Mouse (Mus musculus) hindbrain, embryonic 14.5 days (tissue): ENCODE measurements around the gene Pbx3. TPM values are rescaled to one million over a fixed set of nuclear protein-coding genes. Genes with fewer than 3 reads are reported as not detected.
A peak's percentile ranks its signal among the peaks of the same experiment; 100 is the strongest.

Source experiments
- ATAC-seq: fragments of 200-750 bp; cut with Nextera tagmentation; 2 replicates; pipeline ENCODE4 v1.8.0; 2017; ENCODE audit warnings: moderate number of reproducible peaks, mild to moderate bottlenecking, moderate TSS enrichment, moderate library complexity; ENCODE audit not compliant: low FRiP score
- DNase-seq: peaks from one replicate; pipeline ENCODE4 v3.0.0-alpha.2; 2015; ENCODE audit warnings: low spot score
- H3K27ac ChIP-seq: fragments of 300-500 bp; sonication (generic); 2 replicates; pipeline ENCODE4 v1.5.1; 2014; ENCODE audit warnings: mild to moderate bottlenecking, moderate library complexity
- H3K27me3 ChIP-seq: fragments of 300-500 bp; sonication (generic); 2 replicates; pipeline ENCODE4 v1.6.1; 2014; ENCODE audit warnings: mild to moderate bottlenecking, low read length, mixed read lengths; ENCODE audit not compliant: control insufficient read depth, insufficient read depth
- H3K36me3 ChIP-seq: fragments of 300-500 bp; sonication (generic); replicated peaks from 2 replicates; pipeline ENCODE4 v1.6.1; 2014; ENCODE audit not compliant: control insufficient read depth, insufficient read depth
- H3K4me1 ChIP-seq: fragments of 300-500 bp; sonication (generic); replicated peaks from 2 replicates; pipeline ENCODE4 v1.6.1; 2014; ENCODE audit warnings: antibody characterized with exemption, low read length, mixed read lengths; ENCODE audit not compliant: control insufficient read depth, insufficient read depth
- H3K4me2 ChIP-seq: fragments of 300-500 bp; sonication (generic); replicated peaks from 2 replicates; pipeline ENCODE4 v1.6.1; 2014; ENCODE audit warnings: mild to moderate bottlenecking, moderate library complexity
- H3K4me3 ChIP-seq: fragments of 300-500 bp; sonication (generic); replicated peaks from 2 replicates; pipeline ENCODE4 v1.5.1; 2014; ENCODE audit warnings: mild to moderate bottlenecking, low read length
- H3K9ac ChIP-seq: fragments of 300-500 bp; sonication (generic); 2 replicates; pipeline ENCODE4 v1.6.1; 2014
- H3K9me3 ChIP-seq: fragments of 300-500 bp; sonication (generic); 2 replicates; pipeline ENCODE4 v1.6.1; 2016; ENCODE audit warnings: low read length; ENCODE audit not compliant: control insufficient read depth
- WGBS: fragments of 180-500 bp; shearing (Covaris S2); extraction: QIAGEN DNeasy Blood & Tissue Kit; methylation state at CpG from one replicate; pipeline ENCODE4 v1.1.7; 2014; 5-methylcytosine and 5-hydroxymethylcytosine counted together
- polyA plus RNA-seq: library from polyadenylated mRNA; unstranded; fragments of >200 nt; fragmentation: Nextera tagmentation; extraction: Ambion mirVana; gene quantifications from 2 replicates; pipeline ENCODE4 v1.2.1, GENCODE M21; 2014

Pbx3 gene
- polyA plus RNA-seq, 1 experiment from 2014 or later: 156 TPM

GRCm38 (mm10) chr2:34179299-34179698 lies 193.6 kb downstream of the Pbx3 start:
- Histone ChIP-seq H3K4me1 (peaks cover 39% of the 10 kb centered on the region), H3K36me3 (peaks cover 11% of the 10 kb centered on the region), H3K27ac (0 out of 2 replicates have a peak overlapping the region, but pooled peaks have one; percentile 7), H3K27me3 (no peaks in the 10 kb centered on the region), H3K4me3 (no peak overlapping the region), H3K9ac (no peak overlapping the region), H3K9me3 (no peaks in the 10 kb centered on the region), H3K4me2 (no peak overlapping the region)
- ATAC-seq: no peak
- WGBS: 64% methylated on average over 1 of the region's 1 CpGs
- no peak for DNase-seq

- no peak overlapping the region for H3K9ac ChIP-seq
- H3K36me3 ChIP-seq: peaks cover 11% of the 10 kb centered on the region
- ATAC-seq: no peak
- H3K9me3 ChIP-seq: no peaks in the 10 kb centered on the region
- H3K27me3 ChIP-seq: no peaks in the 10 kb centered on the region
- no peak overlapping the region for H3K4me3 ChIP-seq
- H3K4me1 ChIP-seq: peaks cover 40% of the 10 kb centered on the region
- H3K4me2 ChIP-seq: no peak overlapping the region
- H3K27ac ChIP-seq: peak overlapping the region; percentile 39; the same call in 1 of the 2 replicates
- no peak for DNase-seq
Measured at GRCm38 (mm10) chr2:34178653-34179052, 194.3 kb downstream of the Pbx3 start.

- no peak for ATAC-seq
Measured at GRCm38 (mm10) chr2:34170424-34170823, 202.5 kb downstream of the Pbx3 start.

GRCm38 (mm10) chr2:34169626-34170025 lies 203.3 kb downstream of the Pbx3 start:
- Histone ChIP-seq H3K36me3 (peaks cover 34% of the 10 kb centered on the region), H3K4me1 (peaks cover 5% of the 10 kb centered on the region; the same call in 1 of the 2 replicates), H3K4me3 (no peak overlapping the region), H3K9ac (no peak overlapping the region), H3K27ac (no peak overlapping the region), H3K27me3 (no peaks in the 10 kb centered on the region), H3K9me3 (no peaks in the 10 kb centered on the region), H3K4me2 (no peak overlapping the region)
- no peak for ATAC-seq
- WGBS: 94% methylated on average over 2 of the region's 2 CpGs
- DNase-seq: no peak

More at GRCm38 (mm10) chr2:34170424-34170823, 202.5 kb downstream of the Pbx3 start:
- H3K4me2 ChIP-seq: no peak overlapping the region
- H3K27me3 ChIP-seq: no peaks in the 10 kb centered on the region
- WGBS: 82% methylated on average over 2 of the region's 2 CpGs
- H3K9me3 ChIP-seq: no peaks in the 10 kb centered on the region
- H3K9ac ChIP-seq: no peak overlapping the region
- H3K4me3 ChIP-seq: no peak overlapping the region
- H3K27ac ChIP-seq: no peak overlapping the region
- H3K4me1 ChIP-seq: peaks cover 10% of the 10 kb centered on the region
- H3K36me3 ChIP-seq: peaks cover 36% of the 10 kb centered on the region
- no peak for DNase-seq

GRCm38 (mm10) chr2:34168191-34168590 lies 204.8 kb downstream of the Pbx3 start:
- Histone ChIP-seq H3K9me3 (no peaks in the 10 kb centered on the region), H3K4me3 (no peak overlapping the region), H3K9ac (no peak overlapping the region), H3K4me1 (no peaks in the 10 kb centered on the region; the same call in 1 of the 2 replicates), H3K4me2 (no peak overlapping the region), H3K36me3 (peaks cover 31% of the 10 kb centered on the region), H3K27ac (0 out of 2 replicates have a peak overlapping the region, but pooled peaks have one; percentile 3), H3K27me3 (no peaks in the 10 kb centered on the region)
- 73% methylated on average over 3 of the region's 3 CpGs for WGBS
- ATAC-seq (no peak), DNase-seq (no peak)

GRCm38 (mm10) chr2:34162484-34162883 lies 210.5 kb downstream of the Pbx3 start:
- WGBS: 83% methylated on average over 3 of the region's 3 CpGs
- no peak overlapping the region for H3K27ac ChIP-seq
- ATAC-seq (no peak), DNase-seq (no peak)
- H3K9ac ChIP-seq: no peak overlapping the region
- H3K4me1 ChIP-seq: no peaks in the 10 kb centered on the region; the same call in 1 of the 2 replicates
- no peak overlapping the region for H3K4me2 ChIP-seq
- no peaks in the 10 kb centered on the region for H3K9me3 ChIP-seq
- H3K27me3 ChIP-seq: no peaks in the 10 kb centered on the region
- no peaks in the 10 kb centered on the region for H3K36me3 ChIP-seq
- no peak overlapping the region for H3K4me3 ChIP-seq

- no peaks in the 10 kb centered on the region for H3K9me3 ChIP-seq
- no peak overlapping the region for H3K27ac ChIP-seq
- ATAC-seq: no peak
- WGBS: 84% methylated on average over 3 of the region's 3 CpGs
- no peaks in the 10 kb centered on the region for H3K27me3 ChIP-seq
- no peaks in the 10 kb centered on the region for H3K36me3 ChIP-seq
- no peak overlapping the region for H3K4me2 ChIP-seq
- no peak overlapping the region for H3K9ac ChIP-seq
- no peak overlapping the region for H3K4me3 ChIP-seq
- DNase-seq: no peak
- H3K4me1 ChIP-seq: no peaks in the 10 kb centered on the region
Measured at GRCm38 (mm10) chr2:34157746-34158145, 215.2 kb downstream of the Pbx3 start.

- Histone ChIP-seq H3K9ac (no peak overlapping the region), H3K9me3 (no peaks in the 10 kb centered on the region), H3K4me2 (no peak overlapping the region), H3K4me3 (no peak overlapping the region), H3K27me3 (no peaks in the 10 kb centered on the region), H3K36me3 (no peaks in the 10 kb centered on the region), H3K4me1 (no peaks in the 10 kb centered on the region), H3K27ac (no peak overlapping the region)
- DNase-seq (no peak), ATAC-seq (no peak)
- 66% methylated on average over 5 of the region's 5 CpGs for WGBS
Measured at GRCm38 (mm10) chr2:34154833-34155232, 218.1 kb downstream of the Pbx3 start.

GRCm38 (mm10) chr2:34153336-34153735 lies 219.6 kb downstream of the Pbx3 start:
- DNase-seq (no peak), ATAC-seq (no peak)
- Histone ChIP-seq H3K4me2 (no peak overlapping the region), H3K27me3 (no peaks in the 10 kb centered on the region), H3K4me3 (no peak overlapping the region), H3K27ac (no peak overlapping the region), H3K9me3 (no peaks in the 10 kb centered on the region), H3K36me3 (no peaks in the 10 kb centered on the region), H3K4me1 (no peaks in the 10 kb centered on the region), H3K9ac (no peak overlapping the region)
- WGBS: 68% methylated on average over 6 of the region's 6 CpGs

- Histone ChIP-seq H3K9me3 (no peaks in the 10 kb centered on the region), H3K4me3 (no peak overlapping the region), H3K4me1 (no peaks in the 10 kb centered on the region), H3K36me3 (no peaks in the 10 kb centered on the region), H3K4me2 (no peak overlapping the region), H3K27me3 (no peaks in the 10 kb centered on the region), H3K9ac (no peak overlapping the region), H3K27ac (no peak overlapping the region)
- DNase-seq: no peak
- 88% methylated on average over 4 of the region's 4 CpGs for WGBS
- ATAC-seq: no peak
Measured at GRCm38 (mm10) chr2:34150560-34150959, 222.4 kb downstream of the Pbx3 start.
